Mouse (Mus musculus) MEL (cell line): ENCODE results near the gene Ddx41.

Experiments used
- BHLHE40 ChIP-seq: IDR thresholded peaks from 2 replicates; pipeline ENCODE4 v1.6.1; 2012; ENCODE audit warnings: low read depth, mild to moderate bottlenecking, inconsistent platforms, low read length, improper control_type of control experiment, borderline replicate concordance
- CHD1 ChIP-seq: IDR thresholded peaks from 2 replicates; pipeline ENCODE4 v1.6.1; 2012; ENCODE audit warnings: low read depth, mild to moderate bottlenecking, inconsistent platforms, low read length, improper control_type of control experiment
- CTCF ChIP-seq, 3 experiments: IDR thresholded peaks in 2 of 3; conservative IDR thresholded peaks in 1 of 3; 2 replicates each; pipeline ENCODE4 v1.5.1; 2011 to 2012; ENCODE audit warnings: low read length in 3 of 3, low read depth in 2 of 3, mild to moderate bottlenecking in 2 of 3, improper control_type of control experiment in 1 of 3, inconsistent platforms in 1 of 3, mixed read lengths in 1 of 3, moderate library complexity in 1 of 3; ENCODE audit not compliant: control insufficient read depth in 1 of 3, insufficient read depth in 1 of 3, poor library complexity in 1 of 3, severe bottlenecking in 1 of 3
- MAZ ChIP-seq: IDR thresholded peaks from 2 replicates; pipeline ENCODE4 v1.6.1; 2012; ENCODE audit warnings: low read depth, mild to moderate bottlenecking, inconsistent platforms, low read length, improper control_type of control experiment
- MXI1 ChIP-seq: IDR thresholded peaks from 2 replicates; pipeline ENCODE4 v1.6.1; 2011; ENCODE audit warnings: mild to moderate bottlenecking, low read depth, low read length, improper control_type of control experiment
- ZNF384 ChIP-seq: IDR thresholded peaks from 2 replicates; pipeline ENCODE4 v1.6.1; 2012; ENCODE audit warnings: low read depth, mild to moderate bottlenecking, inconsistent platforms, low read length, improper control_type of control experiment

- TF ChIP-seq CHD1 (no peak), MAZ (no peak), CTCF (IDR thresholded peaks at IDR 0.05 in 2 of 3, conservative IDR thresholded peaks at IDR 0.05 in 1 of 3; ENCODE audit: control insufficient read depth in 1 of 3, insufficient read depth in 1 of 3, low read depth in 2 of 3, low read length in 3 of 3, poor library complexity in 1 of 3, severe bottlenecking in 1 of 3) (no peak), BHLHE40 (no peak), MXI1 (no peak), ZNF384 (no peak)
Observed at GRCm38 (mm10) chr13:55500575-55500974, 35.9 kb downstream of the Ddx41 start.
